Mouse (Mus musculus) myocyte (in vitro differentiated cells): Measurements from ENCODE around the gene Fam222b.

ENCODE experiments used
- CEBPB ChIP-seq: IDR thresholded peaks from 2 replicates; pipeline ENCODE4 v1.6.1; 2011; ENCODE audit warnings: mild to moderate bottlenecking, moderate library complexity; ENCODE audit not compliant: poor library complexity, insufficient read depth, severe bottlenecking
- E2F4 ChIP-seq: IDR thresholded peaks from one replicate; pipeline ENCODE4 v1.6.1; 2011; ENCODE audit warnings: mild to moderate bottlenecking, control low read depth, moderate library complexity; ENCODE audit not compliant: insufficient read depth
- MAX ChIP-seq: IDR thresholded peaks from one replicate; pipeline ENCODE4 v1.6.1; 2011; ENCODE audit warnings: low read depth, mild to moderate bottlenecking, control low read depth
- MYOD1 ChIP-seq, 3 experiments: IDR thresholded peaks; one replicate each; pipeline ENCODE4 v1.6.1; 2011; ENCODE audit warnings: control low read depth in 2 of 3, low read depth in 2 of 3, mild to moderate bottlenecking in 2 of 3, moderate library complexity in 1 of 3; ENCODE audit not compliant: insufficient read length in 2 of 3, control insufficient read depth in 1 of 3
- MYOG ChIP-seq, 3 experiments: IDR thresholded peaks; one replicate each; pipeline ENCODE4 v1.6.1; 2011; ENCODE audit warnings: control low read depth in 2 of 3, low read depth in 2 of 3, mild to moderate bottlenecking in 2 of 3; ENCODE audit not compliant: insufficient read length in 2 of 3, control insufficient read depth in 1 of 3, insufficient read depth in 1 of 3
- POLR2A ChIP-seq: IDR thresholded peaks from one replicate; pipeline ENCODE4 v1.6.1; 2011; ENCODE audit warnings: low read depth, mild to moderate bottlenecking, control low read depth, moderate library complexity; ENCODE audit not compliant: insufficient read length
- POLR2AphosphoS2 ChIP-seq: IDR thresholded peaks from one replicate; pipeline ENCODE4 v1.6.1; 2011; ENCODE audit warnings: low read depth, control low read depth; ENCODE audit not compliant: insufficient read length
- SRF ChIP-seq: IDR thresholded peaks from one replicate; pipeline ENCODE4 v1.6.1; 2011; ENCODE audit warnings: low read depth; ENCODE audit not compliant: control insufficient read depth, insufficient read length
- TCF12 ChIP-seq: IDR thresholded peaks from one replicate; pipeline ENCODE4 v1.6.1; 2011; ENCODE audit warnings: mild to moderate bottlenecking, control low read depth; ENCODE audit not compliant: poor library complexity, insufficient read depth, severe bottlenecking
- USF1 ChIP-seq: IDR thresholded peaks from one replicate; pipeline ENCODE4 v1.6.1; 2011; ENCODE audit warnings: low read depth, mild to moderate bottlenecking, control low read depth, moderate library complexity

GRCm38 (mm10) chr11:78161169-78161568 lies 66.7 kb downstream of the Fam222b start:
- TF ChIP-seq USF1 (no peak), MAX (no peak), POLR2AphosphoS2 (peak; percentile 52), POLR2A (peak; percentile 47), MYOD1 (IDR thresholded peaks at IDR 0.05; ENCODE audit: control insufficient read depth in 1 of 3, insufficient read length in 2 of 3, low read depth in 2 of 3) (no peak), TCF12 (no peak), CEBPB (no peak), E2F4 (no peak), SRF (no peak), MYOG (IDR thresholded peaks at IDR 0.05; ENCODE audit: control insufficient read depth in 1 of 3, insufficient read depth in 1 of 3, insufficient read length in 2 of 3, low read depth in 2 of 3) (no peak)
